ENCODE assay signal across 17 mouse cellular contexts in genomic region chr7:82698968-82699367, GRCm38 (mm10).
"Had no signal": no experiment of that assay in that cellular context is flagged by ENCODE, and none has a peak within 500 bp of the region (broad histone marks: within the 10 kb centered on the region; RNA-seq: fewer than 3 reads in every experiment).

No protein-coding gene starts in this region.

- H3K9ac ChIP-seq: limb, embryonic 13.5 days; liver, embryonic 12.5 days; liver, embryonic 15.5 days had no signal

- H3K4me1 ChIP-seq: liver, embryonic 12.5 days; liver, embryonic 15.5 days had no signal

- ATAC-seq: liver, embryonic 12.5 days had no signal

- H3K4me2 ChIP-seq: limb, embryonic 13.5 days; liver, embryonic 12.5 days; liver, embryonic 15.5 days; midbrain, embryonic 11.5 days had no signal

- H3K4me3 ChIP-seq: layer of hippocampus, adult 2 months; limb, embryonic 10.5 days; limb, embryonic 13.5 days; liver, embryonic 12.5 days; liver, embryonic 15.5 days; megakaryocyte, embryonic 14.5 days had no signal

- DNase-seq: kidney, postnatal 25 days; layer of hippocampus, adult 9-11 months; liver; lung, adult 2 months; lung, postnatal 14 days; lung, postnatal 4 days; midbrain, embryonic 14.5 days; thymus, adult 18-20 months; thymus, postnatal 4 days had no signal

- H3K27ac ChIP-seq: kidney, postnatal 0 days; layer of hippocampus, adult 2 months; limb, embryonic 10.5 days; liver, embryonic 12.5 days; liver, embryonic 15.5 days had no signal

- H3K9me3 ChIP-seq: limb, embryonic 10.5 days; limb, embryonic 13.5 days; liver, embryonic 12.5 days; liver, embryonic 15.5 days; megakaryocyte, embryonic 14.5 days had no signal

- H3K27me3 ChIP-seq: limb, embryonic 13.5 days; liver, embryonic 12.5 days; liver, embryonic 15.5 days; megakaryocyte, embryonic 14.5 days had no signal
